Mouse (Mus musculus) adrenal gland (tissue): ENCODE results near the gene 1810062G17Rik.

Experiments
- intact Hi-C: fragments of 180-260 bp; cut with DNase I; formaldehyde crosslinking; loops from one replicate; pipeline ENCODE4 v1.15.1; 2025
- long read RNA-seq, 2 experiments: library from polyadenylated mRNA; unstranded; transcript quantifications; one replicate each; pipeline ENCODE4 v2.0.0; 2020; ENCODE audit warnings: borderline replicate concordance in 1 of 2; ENCODE audit not compliant: insufficient replicate concordance in 1 of 2

1810062G17Rik gene
- long read RNA-seq, experiment 1, partial matches to known transcripts = 1 of 1 reads
- long read RNA-seq, experiment 1, other reads (novel, unspliced or antisense) = 0 of 1 reads
- long read RNA-seq, experiment 2, partial matches to known transcripts = 1 of 2 reads
- long read RNA-seq, experiment 2, other reads (novel, unspliced or antisense) = 1 of 2 reads

DNA sequence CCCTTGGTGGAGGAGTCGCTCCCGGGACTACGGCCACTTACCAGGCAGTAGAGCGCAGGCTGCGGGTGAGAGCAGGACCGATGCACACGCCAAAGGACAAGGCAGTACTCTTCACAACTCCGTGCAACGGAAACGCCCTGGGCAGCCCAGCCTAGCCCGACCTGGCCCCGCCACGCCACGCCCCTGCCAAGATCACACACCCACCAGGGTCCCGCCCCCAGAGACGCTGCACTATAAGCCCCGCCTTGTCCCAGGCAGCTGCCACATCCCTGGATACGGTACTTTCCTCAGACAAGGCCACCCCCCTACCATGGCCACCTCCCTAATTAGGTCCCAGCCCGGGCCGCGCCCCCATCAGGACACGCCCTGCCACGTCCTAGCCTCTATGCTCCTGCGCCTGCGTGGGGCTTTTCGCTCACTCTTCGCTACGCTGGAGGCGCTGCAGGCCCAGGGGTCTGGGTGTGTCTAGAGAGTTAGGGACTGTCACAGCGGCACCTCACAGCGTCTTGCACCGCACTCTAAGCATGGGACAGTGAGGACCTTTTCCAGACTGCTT, at the start of gene 1810062G17Rik, which contains the start of gene Anxa5:
TSS of gene 1810062G17Rik (plus strand) at position 406 of the 556 bp plus-strand sequence.
TSS of gene Anxa5 (minus strand) at position 363 of the 556 bp plus-strand sequence.
- intact Hi-C loops = no loop called here

DNA sequence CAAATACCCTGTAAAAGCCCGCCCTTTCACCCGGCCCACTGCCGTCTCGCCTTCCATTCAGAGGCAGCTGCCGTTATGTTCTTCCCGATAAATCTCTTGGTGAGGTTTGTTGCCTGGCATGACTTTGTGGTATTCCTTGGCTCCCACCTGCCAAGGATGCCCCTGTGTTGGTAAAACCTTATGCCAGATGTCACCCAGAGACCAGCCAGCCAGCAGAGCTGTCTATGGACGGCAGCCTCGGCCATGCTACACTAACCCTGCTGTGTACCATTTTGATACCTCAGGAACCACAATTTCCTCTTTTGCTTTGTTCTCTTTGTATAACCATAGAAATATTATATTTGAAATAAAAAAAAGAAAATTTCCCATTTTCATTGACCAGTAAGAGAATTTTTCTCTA, 48.4 kb upstream of the 1810062G17Rik start:
- intact Hi-C loops = no loop called here

DNA sequence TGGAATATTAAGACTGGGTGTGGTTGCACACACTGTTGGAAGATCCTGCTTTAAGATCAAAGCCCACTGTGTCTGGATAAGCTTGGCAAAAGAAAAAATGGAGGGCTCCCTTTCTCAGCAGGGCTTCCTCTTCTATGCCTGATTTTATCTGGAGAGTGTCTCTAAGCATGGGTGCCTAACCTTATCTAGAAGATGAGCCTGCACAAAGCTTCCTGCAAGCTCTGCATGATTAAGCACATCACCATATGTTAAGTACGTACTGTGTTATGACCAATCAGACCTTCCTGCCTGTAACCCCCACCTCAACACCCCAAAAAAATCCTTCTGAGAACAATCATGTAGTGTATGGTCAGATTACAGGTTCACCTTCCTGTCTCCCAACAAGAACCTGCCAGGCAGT, 45.4 kb upstream of the 1810062G17Rik start:
- intact Hi-C loops = no loop called here

DNA sequence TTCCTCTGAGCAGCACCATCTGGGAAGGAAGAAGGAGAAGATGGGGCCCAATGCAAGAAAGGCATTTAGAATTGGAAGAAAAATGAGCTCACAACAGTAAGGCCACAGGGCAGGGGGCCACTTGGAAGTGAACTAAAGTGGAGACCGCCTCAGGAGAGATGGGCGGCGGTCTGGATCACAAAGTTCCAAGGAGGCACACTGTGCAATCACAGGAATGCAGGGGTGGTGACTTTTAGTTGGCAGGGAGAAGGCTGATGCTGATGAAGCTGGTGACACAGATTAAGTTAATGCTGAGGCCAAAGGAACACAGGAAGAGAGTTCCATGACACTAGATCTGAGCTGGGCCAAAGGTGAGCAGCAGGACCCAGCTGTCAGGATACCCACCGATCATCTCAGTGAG, 35.5 kb upstream of the 1810062G17Rik start:
- intact Hi-C loops = loop anchor here (2.0 kb wide), 1 partner anchor 259 kb away; no protein-coding TSS in a partner anchor

DNA sequence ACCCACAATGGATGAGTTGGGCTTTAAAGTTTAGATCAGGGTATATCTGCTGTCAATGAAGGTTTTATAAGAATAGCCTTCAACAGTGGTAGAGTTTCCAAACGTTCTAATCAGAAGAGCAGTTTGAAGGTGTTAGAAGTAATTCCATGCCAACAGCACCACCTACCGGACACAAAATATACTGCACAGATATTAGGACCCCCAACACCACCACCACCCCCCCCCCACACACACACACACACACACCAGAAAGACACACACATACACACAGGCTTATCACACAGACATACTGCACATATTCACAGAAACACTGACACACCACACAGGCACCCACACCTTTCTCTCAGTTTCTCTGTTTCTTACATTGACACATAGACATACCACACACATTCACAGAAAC, 33.3 kb upstream of the 1810062G17Rik start:
- intact Hi-C loops = loop anchor here (2.0 kb wide), 2 partner anchors 54 to 232 kb away; no protein-coding TSS in a partner anchor

DNA sequence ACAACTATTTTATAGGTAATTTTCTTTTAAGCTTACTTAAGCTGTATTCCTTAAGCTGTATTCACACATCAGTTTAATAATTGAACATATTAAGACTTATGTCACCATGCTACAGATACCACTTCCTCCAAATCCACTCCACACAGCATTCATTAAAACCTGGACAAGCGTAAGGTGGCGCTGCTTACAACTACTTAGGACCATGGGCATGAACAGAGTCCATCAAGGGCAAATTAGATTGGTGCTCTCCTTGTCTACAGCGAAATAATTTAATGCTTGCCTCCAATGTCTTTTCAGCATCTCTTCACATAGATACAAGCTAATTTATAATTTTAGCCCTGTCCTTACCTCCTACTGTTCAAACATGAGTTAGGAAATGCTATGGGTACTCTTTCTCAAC, 29.7 kb upstream of the 1810062G17Rik start:
- intact Hi-C loops = no loop called here

DNA sequence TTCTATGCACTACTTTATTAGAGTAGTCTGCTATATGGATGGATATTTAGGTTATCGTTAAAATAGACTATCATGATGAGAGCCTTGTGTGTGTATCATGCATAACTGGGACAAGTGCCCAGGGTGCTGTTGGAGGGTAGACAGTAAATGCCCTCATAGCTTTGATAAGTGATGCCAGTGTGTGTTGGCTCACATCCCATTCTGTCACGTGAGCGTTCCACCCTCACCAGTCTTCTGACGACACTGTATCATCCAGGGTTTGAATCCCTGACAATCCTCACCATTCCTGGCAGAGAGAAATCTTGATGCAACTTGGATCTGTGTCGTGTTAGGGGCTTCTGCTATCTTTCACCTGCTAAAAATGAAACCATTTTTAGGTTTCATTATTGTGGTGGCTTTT, 29.2 kb upstream of the 1810062G17Rik start:
- intact Hi-C loops = no loop called here

DNA sequence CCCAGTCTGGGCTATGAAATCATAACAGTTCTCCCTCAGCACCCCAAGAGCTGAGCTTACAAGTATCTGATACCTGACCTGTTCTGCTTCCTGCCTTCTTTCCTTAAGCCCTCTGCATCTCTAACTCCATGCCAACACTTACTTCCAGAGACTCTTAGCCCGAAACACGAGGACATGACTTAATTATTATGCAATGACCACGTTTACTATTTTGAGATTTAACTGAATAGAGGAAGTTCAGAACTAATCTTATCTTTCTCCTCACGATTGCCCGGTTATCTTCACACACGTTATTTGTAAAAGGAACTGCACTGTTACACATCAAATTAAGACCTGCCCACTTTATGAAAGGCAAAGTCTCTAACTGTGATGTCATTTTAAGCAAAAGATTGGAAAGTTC, 28.8 kb upstream of the 1810062G17Rik start:
- intact Hi-C loops = no loop called here

DNA sequence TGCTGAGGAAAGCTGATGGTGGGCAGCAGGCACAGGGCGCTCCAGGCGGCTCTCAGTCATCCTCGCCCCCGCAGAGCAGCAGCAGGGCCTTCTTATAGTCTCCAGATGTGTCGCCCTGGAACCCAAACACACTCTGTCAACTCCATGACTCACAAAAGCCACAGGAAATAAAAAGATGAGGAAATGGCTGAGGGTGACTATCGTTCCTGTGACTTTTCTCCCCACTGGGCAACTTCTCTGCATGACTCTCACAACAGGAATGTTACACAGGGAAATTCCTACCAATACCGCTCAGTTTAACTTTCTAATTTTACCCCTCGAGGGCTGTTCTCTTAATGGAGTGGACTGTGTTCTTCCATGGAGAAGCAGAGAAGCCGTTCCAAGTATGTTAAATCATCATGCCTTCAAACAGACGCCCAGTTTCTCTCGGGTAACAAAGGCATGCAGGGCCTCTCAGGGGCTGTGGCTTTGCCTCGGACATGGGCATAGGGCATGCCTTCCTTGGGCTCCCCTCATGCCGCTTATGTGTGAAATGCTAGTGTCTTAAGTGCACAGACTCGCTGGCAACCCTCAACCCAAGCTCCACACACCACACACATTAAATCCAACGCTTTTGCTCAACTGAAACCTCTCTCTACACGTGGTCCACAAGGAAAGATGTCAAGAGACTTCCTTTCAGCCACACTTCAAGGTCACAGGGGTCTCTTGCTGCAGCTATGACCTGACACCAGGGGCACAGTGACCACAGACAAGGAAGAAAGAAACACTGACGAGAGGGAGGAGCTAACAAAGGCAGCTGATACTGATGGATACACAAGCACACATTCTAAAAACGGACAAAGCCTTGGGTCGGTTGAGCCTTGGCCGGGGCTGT, 26.2 kb upstream of the 1810062G17Rik start:
- intact Hi-C loops = no loop called here

DNA sequence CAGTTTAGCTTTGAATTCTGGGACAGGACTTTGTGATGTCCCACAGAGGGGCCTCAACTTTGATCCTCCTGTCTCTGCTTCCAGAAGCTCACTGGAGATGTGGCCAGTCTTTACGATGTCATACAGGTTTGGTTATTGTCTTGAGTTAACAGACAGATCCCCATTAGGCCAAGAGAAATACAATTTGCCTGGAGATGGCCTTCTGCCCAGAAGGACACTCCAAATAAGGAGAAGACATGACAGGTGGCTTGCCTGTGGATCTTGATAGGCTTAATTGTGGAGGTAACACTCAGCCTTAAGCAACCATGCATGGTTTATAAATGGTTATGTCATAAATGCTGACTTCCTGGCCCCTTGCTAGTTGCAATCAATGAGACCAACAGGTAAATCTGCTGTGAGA, 23.2 kb upstream of the 1810062G17Rik start:
- intact Hi-C loops = no loop called here

DNA sequence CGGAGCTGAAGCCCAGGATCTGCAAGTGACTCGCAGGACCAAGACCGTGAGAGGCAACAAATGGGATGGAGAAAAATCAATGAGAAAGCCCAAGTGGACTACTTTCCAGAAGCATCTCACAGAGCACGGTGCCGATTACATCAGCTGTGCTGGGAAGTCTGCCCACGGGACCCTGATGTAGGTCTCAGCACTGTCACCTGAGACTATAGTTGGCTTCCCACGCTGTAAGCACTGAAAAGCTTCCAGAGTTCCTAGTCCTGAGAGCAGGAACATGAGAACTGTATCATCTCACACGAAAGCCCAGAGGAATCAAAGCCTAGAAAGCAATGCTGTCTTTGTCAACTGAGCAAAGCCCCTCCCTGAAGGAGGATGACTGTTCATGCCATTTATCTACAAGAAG, 20.6 kb upstream of the 1810062G17Rik start:
- intact Hi-C loops = no loop called here

DNA sequence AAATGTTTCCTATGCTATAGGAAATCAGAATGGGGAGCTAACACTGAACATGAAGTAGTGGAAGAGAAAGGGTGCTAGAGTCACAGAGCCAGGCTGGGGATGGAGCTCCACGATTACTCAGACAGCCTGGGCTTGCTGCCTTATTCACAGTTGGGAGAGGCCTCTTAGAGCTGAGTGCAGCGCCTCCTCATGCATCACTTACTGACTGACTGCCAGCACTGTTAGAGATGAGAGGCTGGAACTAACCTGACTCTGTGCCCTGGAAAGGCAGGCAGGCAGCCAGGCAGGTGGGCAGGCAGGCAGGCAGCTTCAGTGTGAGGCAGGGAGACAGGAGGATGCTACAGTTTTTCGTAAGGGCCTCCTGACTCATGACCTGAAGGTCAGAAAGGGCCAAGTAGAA, 20.2 kb upstream of the 1810062G17Rik start:
- intact Hi-C loops = no loop called here

DNA sequence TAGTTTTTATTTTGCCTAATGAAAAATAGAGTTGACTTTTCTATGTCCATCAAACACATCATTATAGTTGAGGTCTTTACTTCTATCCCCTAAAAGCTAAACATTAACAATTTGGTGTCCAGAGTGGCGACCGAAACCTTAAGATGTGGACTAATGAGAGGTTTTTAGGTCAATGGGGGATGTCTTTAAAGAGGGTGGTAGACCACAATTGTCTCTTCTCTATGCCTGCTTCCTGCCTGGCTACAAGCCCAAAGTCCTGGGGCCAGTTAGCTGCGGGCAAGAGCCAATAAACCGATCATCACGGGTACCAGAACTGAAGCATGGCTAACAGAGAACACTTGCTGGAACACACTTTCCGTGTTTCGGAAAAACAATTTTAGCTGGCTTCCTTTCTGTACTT, 15.0 kb upstream of the 1810062G17Rik start:
- intact Hi-C loops = no loop called here

DNA sequence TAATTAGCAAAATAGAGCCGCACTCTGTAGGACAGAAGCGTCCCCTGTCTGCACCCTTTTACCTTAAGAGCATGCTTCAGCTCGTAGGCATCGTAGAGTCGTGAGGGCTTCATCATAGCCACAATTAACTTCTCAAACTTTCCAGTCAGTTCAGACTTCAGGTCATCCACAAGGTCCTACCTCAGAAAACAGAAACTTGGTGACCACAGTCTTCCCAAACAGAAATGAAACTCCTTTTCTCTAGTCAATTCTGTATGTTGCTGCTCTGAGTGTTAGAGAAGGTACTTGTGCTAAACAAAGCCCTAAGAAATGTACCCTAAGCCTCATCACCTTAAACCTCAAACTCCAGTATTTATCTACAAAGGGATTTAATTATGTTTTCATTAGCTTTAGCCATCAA, 13.9 kb upstream of the 1810062G17Rik start:
- intact Hi-C loops = no loop called here

DNA sequence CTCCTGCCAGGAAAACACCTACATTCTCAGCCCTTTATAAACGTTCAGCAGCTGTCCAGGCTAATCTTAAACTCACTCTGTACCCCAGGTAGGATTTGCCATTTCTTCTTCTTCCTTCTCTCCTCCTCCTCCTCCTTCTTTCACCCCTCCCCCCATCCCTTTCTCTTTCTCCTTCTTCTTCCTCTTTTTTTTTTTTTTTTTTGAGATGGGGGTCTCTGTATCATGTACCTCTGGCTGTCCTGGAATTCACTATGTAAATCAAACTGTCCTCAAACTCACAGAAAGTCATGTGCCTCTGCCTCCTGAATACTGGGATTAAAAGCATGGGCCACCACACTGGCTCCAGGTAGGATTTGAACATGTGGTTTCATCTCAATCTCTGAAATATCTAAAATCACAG, 13.4 kb upstream of the 1810062G17Rik start:
- intact Hi-C loops = no loop called here

DNA sequence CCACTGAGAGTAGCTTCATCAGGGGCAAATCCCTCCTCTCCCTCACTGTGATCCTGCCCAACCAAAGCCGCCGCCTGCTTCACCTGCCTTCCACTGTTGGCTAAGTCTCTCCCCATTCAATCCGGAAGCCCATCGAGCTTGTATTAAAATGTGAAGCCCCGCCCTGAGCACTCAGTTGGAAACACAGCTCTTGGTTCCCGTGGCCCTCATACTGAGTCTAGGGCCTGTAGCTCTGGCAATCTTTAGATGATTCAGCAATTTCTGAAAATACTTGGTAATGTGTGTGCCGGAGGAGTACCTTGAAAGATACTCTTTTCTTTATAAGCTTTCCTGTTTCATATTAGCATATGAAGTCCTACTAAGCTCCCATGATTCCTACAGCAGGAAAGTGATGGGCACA, 10.2 kb upstream of the 1810062G17Rik start:
- intact Hi-C loops = no loop called here

DNA sequence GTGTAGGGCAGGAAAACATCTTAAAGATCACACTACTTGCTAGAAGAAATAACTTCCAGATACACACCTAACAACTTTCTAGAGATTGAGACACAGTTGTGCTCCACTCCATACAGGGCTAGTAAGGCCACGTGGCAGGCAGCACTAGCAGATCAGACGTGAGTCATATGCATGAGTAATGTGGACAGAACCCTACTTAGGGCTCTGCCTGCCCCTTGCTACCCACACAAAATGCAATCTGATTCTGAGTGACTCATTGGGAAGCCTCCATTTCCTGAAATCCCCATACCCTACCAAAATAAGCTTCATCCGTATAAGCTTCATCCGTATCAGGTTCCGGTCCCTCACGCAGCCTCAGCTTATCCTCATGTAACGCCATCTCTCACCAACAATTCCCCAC, 8.1 kb upstream of the 1810062G17Rik start:
- intact Hi-C loops = no loop called here

DNA sequence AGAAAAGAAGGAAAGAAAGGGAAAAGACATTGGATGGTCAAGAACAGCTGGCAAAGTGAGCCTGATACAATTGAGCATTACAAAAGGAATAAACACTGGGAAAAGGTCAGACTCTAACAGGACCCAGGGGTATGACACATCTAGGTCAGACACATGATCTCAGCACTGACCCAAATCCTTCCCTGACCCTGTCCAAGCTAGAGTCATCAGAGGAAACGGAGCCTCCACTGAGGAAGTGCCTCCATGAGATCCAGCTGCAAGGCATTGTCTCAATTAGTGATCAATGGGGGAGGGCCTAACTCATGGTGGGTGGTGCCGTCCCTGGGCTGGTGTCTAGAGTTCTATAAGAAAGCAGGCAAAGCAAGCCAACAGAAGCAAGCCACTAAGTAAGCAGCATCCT, 6.9 kb upstream of the 1810062G17Rik start:
- intact Hi-C loops = no loop called here

DNA sequence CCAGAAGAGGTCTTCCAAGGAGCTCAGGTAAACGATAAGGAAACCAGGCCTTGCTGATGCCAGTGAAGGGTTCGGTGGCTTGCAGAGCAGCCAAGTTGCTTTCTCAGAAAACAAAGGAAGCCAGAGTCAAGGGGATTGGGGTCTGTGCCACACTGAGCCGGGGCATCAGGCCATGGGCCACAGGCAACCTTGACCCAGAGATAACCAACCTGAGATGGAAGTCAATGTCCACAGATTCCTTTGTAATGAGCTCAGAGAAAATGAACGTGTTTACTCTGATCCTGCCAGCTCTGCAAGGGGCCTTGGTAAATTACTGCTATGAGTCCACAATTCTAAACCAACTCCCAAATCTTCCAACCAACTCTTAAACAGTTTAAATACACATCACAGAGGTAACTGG, 3.9 kb upstream of the 1810062G17Rik start:
- intact Hi-C loops = no loop called here

DNA sequence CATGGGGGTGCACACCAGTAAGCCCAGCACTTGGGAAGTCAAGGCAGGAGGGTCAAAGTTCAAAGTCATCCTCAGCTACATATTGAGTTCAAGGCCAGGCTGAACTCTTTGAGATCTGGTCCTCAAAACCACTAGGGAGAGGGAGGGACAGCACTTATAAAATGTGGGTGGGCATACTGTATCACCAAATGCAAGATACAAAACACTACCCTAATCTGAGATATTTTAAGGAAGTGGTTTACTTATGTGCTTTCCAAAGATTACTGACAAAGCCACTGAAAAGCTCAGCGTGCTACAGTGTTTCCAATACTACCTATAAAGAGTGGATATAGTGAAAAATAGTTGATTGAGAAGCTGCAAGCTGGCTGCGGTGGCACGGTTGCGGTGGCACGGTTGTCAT, 2.5 kb upstream of the 1810062G17Rik start:
- intact Hi-C loops = no loop called here

DNA sequence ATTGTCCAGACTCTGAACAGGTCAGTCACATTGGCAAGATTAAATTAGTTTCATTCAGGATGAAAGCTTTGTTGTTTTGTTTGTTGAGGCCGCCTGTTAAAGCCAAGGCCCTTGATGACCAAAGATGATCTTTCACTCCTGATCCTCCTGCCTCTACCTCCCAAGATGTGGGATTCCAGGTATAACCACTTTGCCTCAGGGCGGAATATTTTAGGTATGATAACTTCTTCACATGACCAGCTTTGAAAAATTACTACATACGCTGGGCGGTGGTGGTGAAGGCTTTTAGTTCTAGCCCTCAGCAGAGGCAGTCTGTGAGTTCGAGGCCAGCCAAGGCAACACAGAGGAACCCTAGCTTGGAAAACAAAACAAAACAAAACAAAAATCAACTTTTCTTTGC, 1.3 kb upstream of the 1810062G17Rik start:
- intact Hi-C loops = no loop called here

DNA sequence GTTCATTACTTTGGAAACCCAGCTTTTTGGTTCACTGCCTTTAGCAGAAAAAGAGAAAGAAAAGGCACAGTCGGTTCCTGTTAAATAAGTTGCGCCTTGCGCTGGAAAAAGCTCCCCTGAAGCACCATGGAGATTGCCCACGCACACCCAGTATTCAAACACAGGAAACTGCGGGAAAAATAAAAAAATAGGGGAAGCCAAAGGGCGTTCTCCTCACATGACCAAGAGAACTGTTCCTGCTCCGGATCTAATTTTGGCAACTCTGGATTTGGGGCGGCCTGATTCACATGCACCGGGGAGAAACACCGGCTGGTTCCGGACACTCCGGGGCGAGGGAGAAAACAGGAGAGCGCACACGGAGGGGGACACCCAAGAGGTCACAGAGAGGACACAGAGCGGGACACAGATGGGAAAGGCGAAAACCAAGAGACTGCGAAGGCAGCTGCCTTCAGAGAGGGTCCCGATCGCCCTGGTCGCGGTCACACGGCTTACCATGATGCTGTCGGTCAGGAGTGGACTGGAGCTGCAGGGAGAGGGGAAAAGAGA, 726 bp upstream of the 1810062G17Rik start:
- intact Hi-C loops = no loop called here
